Mouse (Mus musculus) thymus, postnatal 14 days (tissue): ENCODE data around the gene Lmx1a.
A peak's percentile ranks its signal among the peaks of the same experiment; 100 is the strongest.

Source experiments
- DNase-seq: peaks from one replicate; pipeline ENCODE4 v3.0.0; 2021

Gene Lmx1a

GRCm38 (mm10) chr1:167689232-167689261 is at the start of gene Lmx1a:
Gene Lmx1a, plus strand, starts transcription at chr1:167689237.
- no peak for DNase-seq

GRCm38 (mm10) chr1:167644866-167645537 is 44.0 kb upstream of the Lmx1a start:
- peak; percentile 54 for DNase-seq

GRCm38 (mm10) chr1:167648670-167649069 is 40.4 kb upstream of the Lmx1a start:
- DNase-seq = no peak

GRCm38 (mm10) chr1:167649122-167649633 is 39.9 kb upstream of the Lmx1a start:
- no peak for DNase-seq

GRCm38 (mm10) chr1:167652336-167652735 is 36.7 kb upstream of the Lmx1a start:
- no peak for DNase-seq

GRCm38 (mm10) chr1:167659065-167659464 is 30.0 kb upstream of the Lmx1a start:
- no peak for DNase-seq

GRCm38 (mm10) chr1:167660521-167661101 is 28.4 kb upstream of the Lmx1a start:
- no peak for DNase-seq

- no peak for DNase-seq
Observed at GRCm38 (mm10) chr1:167661123-167661522, 27.9 kb upstream of the Lmx1a start.

- no peak for DNase-seq
Observed at GRCm38 (mm10) chr1:167663136-167663535, 25.9 kb upstream of the Lmx1a start.

- peak; percentile 42 for DNase-seq
Observed at GRCm38 (mm10) chr1:167669796-167670195, 19.2 kb upstream of the Lmx1a start.

GRCm38 (mm10) chr1:167672433-167672987 is 16.5 kb upstream of the Lmx1a start:
- DNase-seq = no peak

GRCm38 (mm10) chr1:167679061-167679460 is 10.0 kb upstream of the Lmx1a start:
- no peak for DNase-seq

GRCm38 (mm10) chr1:167688001-167688346 is 1.1 kb upstream of the Lmx1a start:
- no peak for DNase-seq

GRCm38 (mm10) chr1:167688347-167689231 is 448 bp upstream of the Lmx1a start:
- DNase-seq = no peak

GRCm38 (mm10) chr1:167689262-167690137 is 463 bp downstream of the Lmx1a start:
- DNase-seq = no peak

GRCm38 (mm10) chr1:167690138-167690710 is 1.2 kb downstream of the Lmx1a start:
- no peak for DNase-seq

- no peak for DNase-seq
Observed at GRCm38 (mm10) chr1:167690716-167691550, 1.9 kb downstream of the Lmx1a start.

- DNase-seq = no peak
Observed at GRCm38 (mm10) chr1:167691911-167692682, 3.1 kb downstream of the Lmx1a start.

- DNase-seq = no peak
Observed at GRCm38 (mm10) chr1:167692683-167693045, 3.6 kb downstream of the Lmx1a start.

- no peak for DNase-seq
Observed at GRCm38 (mm10) chr1:167693499-167694240, 4.6 kb downstream of the Lmx1a start.
